Mouse (Mus musculus): ENCODE results near the gene Iqcd. TPM values are rescaled to one million over a fixed set of nuclear protein-coding genes. Genes with fewer than 3 reads are reported as not detected.
A peak's percentile ranks its signal among the peaks of the same experiment; 100 is the strongest.

Iqcd gene
- polyA plus RNA-seq, 1 experiment from 2014 or later, result 0.40 TPM

DNA sequence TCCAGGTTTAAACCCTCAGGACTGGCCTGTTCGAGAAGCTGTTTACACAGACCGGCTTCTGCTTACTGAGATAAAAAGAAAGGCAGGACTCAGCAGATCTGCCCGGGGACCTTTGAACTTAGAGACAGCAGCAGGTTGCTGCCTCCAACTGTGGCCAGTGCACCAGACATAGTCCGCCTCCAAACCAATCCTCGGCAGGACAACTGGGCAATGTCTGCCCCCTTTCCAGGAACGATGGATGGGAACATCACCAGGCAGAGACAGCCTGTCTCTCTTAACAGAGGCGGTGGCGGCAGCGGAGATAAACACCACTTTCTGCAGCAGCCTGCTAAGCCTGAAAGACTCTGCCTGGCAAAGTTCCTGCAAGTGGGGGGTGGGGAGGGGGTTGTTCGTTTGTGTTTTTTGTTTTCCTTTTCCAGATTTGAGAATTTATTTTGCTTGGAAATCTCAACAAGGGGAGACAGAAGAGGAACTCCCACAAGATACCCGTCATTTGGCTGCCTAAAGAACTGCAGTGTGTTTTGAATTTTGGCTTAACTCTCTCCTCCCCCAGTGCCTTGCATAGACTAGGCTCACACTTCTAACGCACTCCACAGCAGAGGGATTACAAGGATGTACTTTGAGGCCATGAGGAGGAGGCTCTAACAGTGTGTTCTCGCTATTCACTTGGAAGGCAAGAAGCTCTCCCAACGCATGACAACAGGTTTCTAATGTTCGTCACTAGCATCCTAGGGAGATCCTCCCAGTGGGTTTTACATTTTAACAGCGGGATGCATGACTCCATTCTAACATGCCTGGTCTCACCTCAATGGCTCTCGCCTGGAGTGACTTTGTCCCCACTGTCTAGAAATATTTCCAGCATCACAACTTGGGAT is 1.8 kb upstream of the Iqcd start:
- H3K9ac ChIP-seq (ENCODE audit: low read length), result no peak overlapping the region; the same call in 1 of the 2 replicates
- no peak overlapping the region for H3K4me3 ChIP-seq (ENCODE audit: low read depth, low read length)
- WGBS, result 13% methylated on average over 17 of the region's 17 CpGs

DNA sequence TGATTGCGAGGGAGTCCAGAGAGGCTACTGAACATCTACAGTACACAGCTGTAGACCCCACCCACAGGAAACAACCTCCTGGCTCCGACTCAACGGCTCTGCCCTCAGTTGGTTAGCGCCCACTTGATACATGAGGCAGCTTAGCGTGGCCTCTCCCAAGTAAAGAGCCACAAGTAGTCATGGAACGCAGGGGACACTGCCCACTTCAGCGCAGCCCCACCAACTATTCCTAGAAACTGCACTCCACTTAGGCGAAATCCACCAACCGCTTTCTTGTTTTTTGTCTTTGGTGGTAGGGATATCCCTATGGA is 1.2 kb upstream of the Iqcd start:
- WGBS, result 35% methylated on average over 9 of the region's 9 CpGs
- peaks cover 15% of the 10 kb centered on the region for H3K4me1 ChIP-seq (ENCODE audit: control insufficient read depth, insufficient read depth, low read length)
- DNase-seq (ENCODE audit: low spot score) (no peak), ATAC-seq (ENCODE audit: insufficient number of reproducible peaks, low FRiP score, low TSS enrichment, low read depth) (no peak)
- H3K27me3 ChIP-seq (ENCODE audit: control insufficient read depth, insufficient read depth, low read length), result no peaks in the 10 kb centered on the region
- H3K4me3 ChIP-seq (ENCODE audit: low read depth, low read length), result peak overlapping the region; percentile 79
- no peak overlapping the region for H3K27ac ChIP-seq (replicated peaks; ENCODE audit: low read depth, low read length)
- 0 out of 2 replicates have a peak, but pooled peaks cover 2% of the 10 kb centered on the region for H3K9me3 ChIP-seq (ENCODE audit: control insufficient read depth, low read length)
- H3K9ac ChIP-seq (ENCODE audit: low read length), result peak overlapping the region; percentile 77
- peaks cover 6% of the 10 kb centered on the region; the same call in 1 of the 2 replicates for H3K36me3 ChIP-seq (ENCODE audit: control insufficient read depth, insufficient read depth, low read length)
- H3K4me2 ChIP-seq (ENCODE audit: low read depth, severe bottlenecking), result peak overlapping the region; percentile 93

More for the DNA sequence above, 1.8 kb upstream of the Iqcd start:
- no peak for ATAC-seq (ENCODE audit: insufficient number of reproducible peaks, low FRiP score, low TSS enrichment, low read depth)
- H3K4me2 ChIP-seq (ENCODE audit: low read depth, severe bottlenecking), result peak overlapping the region; percentile 93; the same call in 1 of the 2 replicates
- no peaks in the 10 kb centered on the region for H3K9me3 ChIP-seq (ENCODE audit: control insufficient read depth, low read length)
- no peak overlapping the region for H3K27ac ChIP-seq (replicated peaks; ENCODE audit: low read depth, low read length)
- no peak for DNase-seq (ENCODE audit: low spot score)
- H3K36me3 ChIP-seq (ENCODE audit: control insufficient read depth, insufficient read depth, low read length), result peaks cover 6% of the 10 kb centered on the region; the same call in 1 of the 2 replicates
- H3K4me1 ChIP-seq (ENCODE audit: control insufficient read depth, insufficient read depth, low read length), result peaks cover 15% of the 10 kb centered on the region
- H3K27me3 ChIP-seq (ENCODE audit: control insufficient read depth, insufficient read depth, low read length), result no peaks in the 10 kb centered on the region

DNA sequence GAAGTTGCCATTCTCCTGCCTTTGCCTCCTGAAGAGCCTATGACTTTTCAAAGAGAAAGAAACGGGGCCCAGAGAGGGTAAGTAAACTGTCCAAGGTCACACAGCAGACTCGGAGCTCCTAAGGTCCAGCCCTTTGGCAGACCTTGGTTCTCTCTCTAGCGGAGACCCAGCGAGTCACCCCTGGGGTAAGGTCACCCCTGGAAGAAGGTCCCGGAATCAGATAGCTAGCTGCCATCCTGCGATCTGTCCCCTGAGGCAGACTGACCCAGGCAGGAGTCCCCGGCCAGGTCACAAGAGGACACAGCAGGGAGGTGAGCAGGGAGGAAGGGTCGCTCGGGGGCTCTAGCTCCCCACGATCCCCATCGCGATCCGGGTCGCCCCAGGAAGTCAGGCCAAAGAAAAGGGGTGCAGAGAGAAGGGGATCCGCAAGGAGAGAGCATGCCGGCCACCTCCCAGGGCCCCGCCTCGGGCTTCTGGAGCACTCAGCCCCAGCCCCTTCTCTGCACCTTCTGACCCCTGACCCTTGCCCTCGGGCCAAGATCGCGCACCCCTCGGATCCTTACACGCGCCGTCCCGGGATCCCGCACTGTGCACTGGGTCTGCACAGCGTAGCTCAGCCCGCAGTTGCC is 762 bp upstream of the Iqcd start:
- Histone ChIP-seq H3K9ac (ENCODE audit: low read length) (peak overlapping the region; percentile 77), H3K27me3 (ENCODE audit: control insufficient read depth, insufficient read depth, low read length) (no peaks in the 10 kb centered on the region), H3K36me3 (ENCODE audit: control insufficient read depth, insufficient read depth, low read length) (peaks cover 6% of the 10 kb centered on the region; the same call in 1 of the 2 replicates), H3K27ac (replicated peaks; ENCODE audit: low read depth, low read length) (no peak overlapping the region), H3K4me3 (ENCODE audit: low read depth, low read length) (peak overlapping the region; percentile 79), H3K4me2 (ENCODE audit: low read depth, severe bottlenecking) (peak overlapping the region; percentile 93), H3K9me3 (ENCODE audit: control insufficient read depth, low read length) (0 out of 2 replicates have a peak, but pooled peaks cover 2% of the 10 kb centered on the region), H3K4me1 (ENCODE audit: control insufficient read depth, insufficient read depth, low read length) (peaks cover 15% of the 10 kb centered on the region)
- ATAC-seq (ENCODE audit: insufficient number of reproducible peaks, low FRiP score, low TSS enrichment, low read depth) (no peak), DNase-seq (ENCODE audit: low spot score) (no peak)
- WGBS, result 3% methylated on average over 29 of the region's 29 CpGs

- no peak for ATAC-seq (ENCODE audit: insufficient number of reproducible peaks, low FRiP score, low TSS enrichment, low read depth)
- H3K4me1 ChIP-seq (ENCODE audit: control insufficient read depth, insufficient read depth, low read length), result peaks cover 15% of the 10 kb centered on the region
- H3K4me2 ChIP-seq (ENCODE audit: low read depth, severe bottlenecking), result no peak overlapping the region
- H3K27me3 ChIP-seq (ENCODE audit: control insufficient read depth, insufficient read depth, low read length), result no peaks in the 10 kb centered on the region
- H3K9ac ChIP-seq (ENCODE audit: low read length), result no peak overlapping the region
- 73% methylated on average over 16 of the region's 16 CpGs for whole genome bisulfite sequencing
- no peak overlapping the region for H3K27ac ChIP-seq (replicated peaks; ENCODE audit: low read depth, low read length)
- peak; percentile 43 for DNase-seq (ENCODE audit: low spot score)
- no peak overlapping the region for H3K4me3 ChIP-seq (ENCODE audit: low read depth, low read length)
- H3K36me3 ChIP-seq (ENCODE audit: control insufficient read depth, insufficient read depth, low read length), result no peaks in the 10 kb centered on the region
- 0 out of 2 replicates have a peak, but pooled peaks cover 2% of the 10 kb centered on the region for H3K9me3 ChIP-seq (ENCODE audit: control insufficient read depth, low read length)
Measured at GRCm38 (mm10) chr5:120590356-120591010, 1.7 kb downstream of the Iqcd start.

- Histone ChIP-seq H3K9ac (ENCODE audit: low read length) (no peak overlapping the region), H3K27ac (replicated peaks; ENCODE audit: low read depth, low read length) (no peak overlapping the region), H3K27me3 (ENCODE audit: control insufficient read depth, insufficient read depth, low read length) (no peaks in the 10 kb centered on the region), H3K9me3 (ENCODE audit: control insufficient read depth, low read length) (0 out of 2 replicates have a peak, but pooled peaks cover 2% of the 10 kb centered on the region), H3K4me2 (ENCODE audit: low read depth, severe bottlenecking) (no peak overlapping the region), H3K36me3 (ENCODE audit: control insufficient read depth, insufficient read depth, low read length) (no peaks in the 10 kb centered on the region), H3K4me3 (ENCODE audit: low read depth, low read length) (no peak overlapping the region), H3K4me1 (ENCODE audit: control insufficient read depth, insufficient read depth, low read length) (peaks cover 9% of the 10 kb centered on the region)
- 68% methylated on average over 7 of the region's 7 CpGs for WGBS
- DNase-seq (ENCODE audit: low spot score), result no peak
- ATAC-seq (ENCODE audit: insufficient number of reproducible peaks, low FRiP score, low TSS enrichment, low read depth), result no peak
Measured at GRCm38 (mm10) chr5:120592141-120592540, 3.3 kb downstream of the Iqcd start.

- 0 out of 2 replicates have a peak, but pooled peaks cover 2% of the 10 kb centered on the region for H3K9me3 ChIP-seq (ENCODE audit: control insufficient read depth, low read length)
- no peak overlapping the region for H3K9ac ChIP-seq (ENCODE audit: low read length)
- no peak overlapping the region for H3K4me2 ChIP-seq (ENCODE audit: low read depth, severe bottlenecking)
- H3K27me3 ChIP-seq (ENCODE audit: control insufficient read depth, insufficient read depth, low read length), result no peaks in the 10 kb centered on the region
- ATAC-seq (ENCODE audit: insufficient number of reproducible peaks, low FRiP score, low TSS enrichment, low read depth) (no peak), DNase-seq (ENCODE audit: low spot score) (no peak)
- H3K4me1 ChIP-seq (ENCODE audit: control insufficient read depth, insufficient read depth, low read length), result no peaks in the 10 kb centered on the region
- H3K4me3 ChIP-seq (ENCODE audit: low read depth, low read length), result no peak overlapping the region
- no peak overlapping the region for H3K27ac ChIP-seq (replicated peaks; ENCODE audit: low read depth, low read length)
- H3K36me3 ChIP-seq (ENCODE audit: control insufficient read depth, insufficient read depth, low read length), result no peaks in the 10 kb centered on the region
- 83% methylated on average over 6 of the region's 6 CpGs for WGBS
Measured at GRCm38 (mm10) chr5:120594485-120594884, 5.7 kb downstream of the Iqcd start.

- no peaks in the 10 kb centered on the region for H3K4me1 ChIP-seq (ENCODE audit: control insufficient read depth, insufficient read depth, low read length)
- no peaks in the 10 kb centered on the region for H3K9me3 ChIP-seq (ENCODE audit: control insufficient read depth, low read length)
- no peak overlapping the region for H3K4me3 ChIP-seq (ENCODE audit: low read depth, low read length)
- DNase-seq (ENCODE audit: low spot score) (no peak), ATAC-seq (ENCODE audit: insufficient number of reproducible peaks, low FRiP score, low TSS enrichment, low read depth) (no peak)
- H3K27me3 ChIP-seq (ENCODE audit: control insufficient read depth, insufficient read depth, low read length), result no peaks in the 10 kb centered on the region
- H3K9ac ChIP-seq (ENCODE audit: low read length), result no peak overlapping the region
- H3K36me3 ChIP-seq (ENCODE audit: control insufficient read depth, insufficient read depth, low read length), result no peaks in the 10 kb centered on the region
- no peak overlapping the region for H3K4me2 ChIP-seq (ENCODE audit: low read depth, severe bottlenecking)
- no peak overlapping the region for H3K27ac ChIP-seq (replicated peaks; ENCODE audit: low read depth, low read length)
- 89% methylated on average over 6 of the region's 6 CpGs for WGBS
Measured at GRCm38 (mm10) chr5:120599625-120600024, 10.8 kb downstream of the Iqcd start.

DNA sequence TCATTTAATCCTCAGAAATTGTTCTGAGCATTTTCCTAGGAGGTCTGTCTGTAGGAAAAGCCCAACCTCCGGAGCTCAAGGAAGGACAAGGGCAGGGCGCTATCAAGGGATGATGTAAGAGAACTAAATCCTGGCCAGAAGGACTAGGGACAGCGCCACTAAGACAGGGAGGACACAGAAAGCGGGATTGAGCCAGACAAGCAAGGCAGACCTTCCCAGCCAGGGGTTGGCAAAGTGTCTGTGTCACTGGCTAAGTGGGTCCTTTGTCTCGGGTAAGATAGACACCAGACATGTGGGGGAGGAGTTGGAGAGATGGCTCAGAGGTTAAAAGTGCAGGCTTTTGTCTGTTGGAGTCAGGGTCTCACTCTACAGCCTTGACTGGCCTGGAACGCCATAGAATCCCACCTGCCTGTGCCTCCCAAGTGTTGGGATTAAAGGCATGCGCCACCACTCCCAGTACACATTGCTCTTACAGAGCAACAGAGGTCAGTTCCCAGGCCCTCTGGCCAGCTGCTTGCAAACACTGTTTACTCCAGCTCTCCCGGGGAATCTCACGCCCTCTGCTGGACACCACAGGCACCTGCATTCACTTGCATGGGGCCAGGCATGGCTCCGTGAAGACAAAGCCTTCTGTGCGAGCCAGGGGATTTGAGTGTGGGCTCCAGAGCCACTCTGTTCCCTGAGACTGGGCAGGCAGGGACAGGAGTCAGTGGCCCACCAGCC is 12.3 kb downstream of the Iqcd start:
- no peak overlapping the region for H3K9ac ChIP-seq (ENCODE audit: low read length)
- no peaks in the 10 kb centered on the region for H3K4me1 ChIP-seq (ENCODE audit: control insufficient read depth, insufficient read depth, low read length)
- ATAC-seq (ENCODE audit: insufficient number of reproducible peaks, low FRiP score, low TSS enrichment, low read depth) (no peak), DNase-seq (ENCODE audit: low spot score) (peak; percentile 57)
- no peak overlapping the region for H3K4me2 ChIP-seq (ENCODE audit: low read depth, severe bottlenecking)
- WGBS, result 60% methylated on average over 11 of the region's 11 CpGs
- no peaks in the 10 kb centered on the region for H3K9me3 ChIP-seq (ENCODE audit: control insufficient read depth, low read length)
- no peaks in the 10 kb centered on the region for H3K36me3 ChIP-seq (ENCODE audit: control insufficient read depth, insufficient read depth, low read length)
- H3K27me3 ChIP-seq (ENCODE audit: control insufficient read depth, insufficient read depth, low read length), result no peaks in the 10 kb centered on the region
- H3K27ac ChIP-seq (replicated peaks; ENCODE audit: low read depth, low read length), result no peak overlapping the region
- H3K4me3 ChIP-seq (ENCODE audit: low read depth, low read length), result no peak overlapping the region
